Mouse (Mus musculus): ENCODE results near the gene Cdh22. TPM values are rescaled to one million over a fixed set of nuclear protein-coding genes. Genes with fewer than 3 reads are reported as not detected.
A peak's percentile ranks its signal among the peaks of the same experiment; 100 is the strongest.

Gene Cdh22
- polyA plus RNA-seq, 1 experiment: 25.7 TPM

GRCm38 (mm10) chr2:165102920-165103319, 131.7 kb downstream of the Cdh22 start:
- TF ChIP-seq POLR2A (IDR thresholded peaks at IDR 0.05; ENCODE audit: borderline replicate concordance, extremely low read depth, insufficient read depth, insufficient read length, poor library complexity, severe bottlenecking): no peak
- no peak for TF ChIP-seq CTCF (IDR thresholded peaks at IDR 0.05; ENCODE audit: borderline replicate concordance, extremely low read depth, insufficient read depth, insufficient read length)
- DNase-seq (ENCODE audit: low read depth): no peak

- TF ChIP-seq CTCF (IDR thresholded peaks at IDR 0.05; ENCODE audit: borderline replicate concordance, extremely low read depth, insufficient read depth, insufficient read length) (no peak), POLR2A (IDR thresholded peaks at IDR 0.05; ENCODE audit: borderline replicate concordance, extremely low read depth, insufficient read depth, insufficient read length, poor library complexity, severe bottlenecking) (no peak)
- peak; percentile 50 for DNase-seq (ENCODE audit: low read depth)
Measured at GRCm38 (mm10) chr2:165100749-165101148, 133.9 kb downstream of the Cdh22 start.

- TF ChIP-seq CTCF (IDR thresholded peaks at IDR 0.05; ENCODE audit: borderline replicate concordance, extremely low read depth, insufficient read depth, insufficient read length) (no peak), POLR2A (IDR thresholded peaks at IDR 0.05; ENCODE audit: borderline replicate concordance, extremely low read depth, insufficient read depth, insufficient read length, poor library complexity, severe bottlenecking) (no peak)
- no peak for DNase-seq (ENCODE audit: low read depth)
Measured at GRCm38 (mm10) chr2:165098861-165099260, 135.8 kb downstream of the Cdh22 start.

GRCm38 (mm10) chr2:165096367-165096766, 138.3 kb downstream of the Cdh22 start:
- TF ChIP-seq POLR2A (IDR thresholded peaks at IDR 0.05; ENCODE audit: borderline replicate concordance, extremely low read depth, insufficient read depth, insufficient read length, poor library complexity, severe bottlenecking) (no peak), CTCF (IDR thresholded peaks at IDR 0.05; ENCODE audit: borderline replicate concordance, extremely low read depth, insufficient read depth, insufficient read length) (no peak)
- peak; percentile 93 for DNase-seq (ENCODE audit: low read depth)

- TF ChIP-seq POLR2A (IDR thresholded peaks at IDR 0.05; ENCODE audit: borderline replicate concordance, extremely low read depth, insufficient read depth, insufficient read length, poor library complexity, severe bottlenecking): no peak
- no peak for TF ChIP-seq CTCF (IDR thresholded peaks at IDR 0.05; ENCODE audit: borderline replicate concordance, extremely low read depth, insufficient read depth, insufficient read length)
- peak; percentile 69 for DNase-seq (ENCODE audit: low read depth)
Measured at GRCm38 (mm10) chr2:165092393-165092792, 142.3 kb downstream of the Cdh22 start.

- no peak for TF ChIP-seq CTCF (IDR thresholded peaks at IDR 0.05; ENCODE audit: borderline replicate concordance, extremely low read depth, insufficient read depth, insufficient read length)
- no peak for TF ChIP-seq POLR2A (IDR thresholded peaks at IDR 0.05; ENCODE audit: borderline replicate concordance, extremely low read depth, insufficient read depth, insufficient read length, poor library complexity, severe bottlenecking)
- no peak for DNase-seq (ENCODE audit: low read depth)
Measured at GRCm38 (mm10) chr2:165091433-165091965, 143.2 kb downstream of the Cdh22 start.

GRCm38 (mm10) chr2:165090650-165091049, 144.0 kb downstream of the Cdh22 start, which contains the start of gene 1700025C18Rik:
TSS of gene 1700025C18Rik (minus strand) at chr2:165090750.
- no peak for TF ChIP-seq CTCF (IDR thresholded peaks at IDR 0.05; ENCODE audit: borderline replicate concordance, extremely low read depth, insufficient read depth, insufficient read length)
- no peak for DNase-seq (ENCODE audit: low read depth)

- TF ChIP-seq CTCF (IDR thresholded peaks at IDR 0.05; ENCODE audit: borderline replicate concordance, extremely low read depth, insufficient read depth, insufficient read length) (no peak), POLR2A (IDR thresholded peaks at IDR 0.05; ENCODE audit: borderline replicate concordance, extremely low read depth, insufficient read depth, insufficient read length, poor library complexity, severe bottlenecking) (no peak)
- peak; percentile 70 for DNase-seq (ENCODE audit: low read depth)
Measured at GRCm38 (mm10) chr2:165089470-165089869, 145.2 kb downstream of the Cdh22 start.

GRCm38 (mm10) chr2:165086634-165087033, 148.0 kb downstream of the Cdh22 start:
- no peak for TF ChIP-seq CTCF (IDR thresholded peaks at IDR 0.05; ENCODE audit: borderline replicate concordance, extremely low read depth, insufficient read depth, insufficient read length)
- no peak for TF ChIP-seq POLR2A (IDR thresholded peaks at IDR 0.05; ENCODE audit: borderline replicate concordance, extremely low read depth, insufficient read depth, insufficient read length, poor library complexity, severe bottlenecking)
- DNase-seq (ENCODE audit: low read depth): peak; percentile 78

GRCm38 (mm10) chr2:165081257-165081656, 153.4 kb downstream of the Cdh22 start:
- TF ChIP-seq CTCF (IDR thresholded peaks at IDR 0.05; ENCODE audit: borderline replicate concordance, extremely low read depth, insufficient read depth, insufficient read length) (no peak), POLR2A (IDR thresholded peaks at IDR 0.05; ENCODE audit: borderline replicate concordance, extremely low read depth, insufficient read depth, insufficient read length, poor library complexity, severe bottlenecking) (no peak)
- no peak for DNase-seq (ENCODE audit: low read depth)

- no peak for TF ChIP-seq POLR2A (IDR thresholded peaks at IDR 0.05; ENCODE audit: borderline replicate concordance, extremely low read depth, insufficient read depth, insufficient read length, poor library complexity, severe bottlenecking)
- no peak for TF ChIP-seq CTCF (IDR thresholded peaks at IDR 0.05; ENCODE audit: borderline replicate concordance, extremely low read depth, insufficient read depth, insufficient read length)
- no peak for DNase-seq (ENCODE audit: low read depth)
Measured at GRCm38 (mm10) chr2:165080657-165081056, 154.0 kb downstream of the Cdh22 start.

- DNase-seq (ENCODE audit: low read depth): peak; percentile 47
- TF ChIP-seq POLR2A (IDR thresholded peaks at IDR 0.05; ENCODE audit: borderline replicate concordance, extremely low read depth, insufficient read depth, insufficient read length, poor library complexity, severe bottlenecking) (no peak), CTCF (IDR thresholded peaks at IDR 0.05; ENCODE audit: borderline replicate concordance, extremely low read depth, insufficient read depth, insufficient read length) (peak; percentile 62)
Measured at GRCm38 (mm10) chr2:165078605-165079004, 156.0 kb downstream of the Cdh22 start.

All from brain, embryonic 14.5 days (tissue).